Mouse (Mus musculus) midbrain, embryonic 15.5 days (tissue): ENCODE data around the gene Pcdh15. TPM values are rescaled to one million over a fixed set of nuclear protein-coding genes. Genes with fewer than 3 reads are reported as not detected.
A peak's percentile ranks its signal among the peaks of the same experiment; 100 is the strongest.

ENCODE experiments used
- ATAC-seq: fragments of 200-750 bp; cut with Nextera tagmentation; replicated peaks from 2 replicates; pipeline ENCODE4 v1.8.0; 2017; ENCODE audit warnings: moderate TSS enrichment
- H3K27ac ChIP-seq: fragments of 300-500 bp; sonication (generic); 2 replicates; pipeline ENCODE4 v1.5.1; 2015; ENCODE audit warnings: mild to moderate bottlenecking, inconsistent platforms
- H3K27me3 ChIP-seq: fragments of 300-500 bp; sonication (generic); replicated peaks from 2 replicates; pipeline ENCODE4 v1.6.1; 2015; ENCODE audit warnings: inconsistent platforms
- H3K36me3 ChIP-seq: fragments of 300-500 bp; sonication (generic); replicated peaks from 2 replicates; pipeline ENCODE4 v1.6.1; 2015; ENCODE audit warnings: inconsistent platforms
- H3K4me1 ChIP-seq: fragments of 300-500 bp; sonication (generic); 2 replicates; pipeline ENCODE4 v1.6.1; 2015; ENCODE audit warnings: inconsistent platforms
- H3K4me2 ChIP-seq: fragments of 300-500 bp; sonication (generic); 2 replicates; pipeline ENCODE4 v1.6.1; 2015; ENCODE audit warnings: inconsistent platforms, mild to moderate bottlenecking, moderate library complexity
- H3K4me3 ChIP-seq: fragments of 300-500 bp; sonication (generic); 2 replicates; pipeline ENCODE4 v1.5.1; 2015; ENCODE audit warnings: mild to moderate bottlenecking, inconsistent platforms
- H3K9ac ChIP-seq: fragments of 300-500 bp; sonication (generic); 2 replicates; pipeline ENCODE4 v1.6.1; 2015; ENCODE audit warnings: mild to moderate bottlenecking, inconsistent platforms
- H3K9me3 ChIP-seq: fragments of 300-500 bp; sonication (generic); 2 replicates; pipeline ENCODE4 v1.6.1; 2016; ENCODE audit warnings: inconsistent platforms
- WGBS: fragments of 180-500 bp; shearing (Covaris S2); methylation state at CpG from one replicate; pipeline ENCODE4 v1.1.7; 2015; ENCODE audit warnings: mixed read lengths; 5-methylcytosine and 5-hydroxymethylcytosine counted together
- polyA plus RNA-seq: library from polyadenylated mRNA; unstranded; fragments of >200 nt; fragmentation: Nextera tagmentation; extraction: Ambion mirVana; gene quantifications from 2 replicates; pipeline ENCODE4 v1.2.1, GENCODE M21; 2015

The Pcdh15 gene
- polyA plus RNA-seq, result 11.8 and 13.3 TPM in 2 replicates

DNA sequence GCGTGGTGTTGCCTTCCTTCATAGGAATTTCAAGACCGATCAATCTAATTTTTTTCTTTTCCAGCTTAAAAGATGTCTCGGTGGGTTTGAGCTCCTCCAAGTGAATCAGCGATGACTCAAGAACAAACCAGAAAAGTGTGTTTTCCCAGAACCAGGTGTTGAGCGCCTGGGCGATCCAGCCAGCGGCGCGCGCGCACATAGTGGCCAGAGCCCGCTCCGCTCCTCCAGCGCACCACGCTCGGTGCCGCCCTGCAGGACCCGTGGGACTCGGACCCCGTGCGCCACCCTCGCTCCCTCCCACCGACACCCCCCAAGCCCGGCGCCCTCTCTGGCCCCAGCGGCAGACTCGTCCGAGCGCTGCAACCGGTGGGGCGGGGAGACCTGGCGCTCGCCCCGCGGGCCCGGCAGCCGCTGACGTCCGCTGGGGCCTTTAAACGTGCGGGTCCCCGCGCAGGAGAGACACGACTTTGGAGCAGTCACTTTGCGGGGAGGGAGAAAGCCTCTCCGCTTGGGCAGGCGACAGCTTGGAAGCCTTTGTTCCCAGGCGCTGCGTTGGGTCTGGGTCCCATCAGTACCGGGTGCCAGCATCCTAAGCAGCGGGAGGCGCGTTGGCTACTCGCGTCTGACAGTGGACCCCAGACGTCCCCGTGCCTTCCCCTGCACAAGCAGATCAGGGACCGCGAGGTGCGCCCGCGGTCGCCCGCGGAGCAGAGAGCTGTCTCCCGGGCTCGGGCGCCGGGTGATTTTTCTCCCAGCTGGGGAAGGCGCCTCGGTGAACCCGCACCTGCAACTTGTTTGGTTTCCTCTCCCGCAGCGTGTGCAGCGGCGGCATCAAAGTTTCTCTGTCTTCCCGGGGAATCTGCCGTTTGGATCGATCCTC lies at the start of gene Pcdh15:
Pcdh15 (plus strand) TSS at position 377 of the 880 bp plus-strand sequence.
- H3K9me3 ChIP-seq, result no peaks in the 10 kb centered on the region
- peak within 1 kb of the TSS; percentile 81 for H3K27ac ChIP-seq
- peak; percentile 37 for ATAC-seq
- H3K4me1 ChIP-seq, result peaks cover 18% of the 10 kb centered on the region; the same call in 1 of the 2 replicates
- H3K4me3 ChIP-seq, result peak within 1 kb of the TSS; percentile 66
- no peaks in the 10 kb centered on the region for H3K36me3 ChIP-seq
- H3K27me3 ChIP-seq, result no peaks in the 10 kb centered on the region
- H3K9ac ChIP-seq, result peak within 1 kb of the TSS; percentile 76
- peak within 1 kb of the TSS; percentile 94 for H3K4me2 ChIP-seq
- WGBS, result under 1% methylated on average over 79 of the region's 79 CpGs

DNA sequence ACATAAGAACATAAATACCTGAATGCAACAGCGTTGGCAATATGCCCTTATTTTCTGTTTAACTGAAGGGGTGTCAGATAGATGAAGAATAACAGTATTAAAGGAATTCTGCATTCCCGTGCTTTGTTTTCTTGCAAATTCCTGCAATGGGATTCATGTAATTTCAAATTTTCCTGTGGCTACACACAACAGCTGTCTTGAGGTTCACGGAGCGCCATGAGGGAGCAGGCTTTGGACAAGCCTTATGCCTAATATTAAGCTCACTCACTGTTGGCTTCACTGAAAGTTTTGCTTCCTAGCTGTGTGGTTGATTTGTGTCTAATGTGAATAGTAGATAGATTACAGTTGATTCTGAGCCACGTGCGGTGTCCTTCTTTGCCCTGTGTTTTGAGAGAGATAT lies 47.1 kb upstream of the Pcdh15 start:
- Histone ChIP-seq H3K4me3 (no peak overlapping the region), H3K4me1 (no peaks in the 10 kb centered on the region), H3K4me2 (no peak overlapping the region), H3K9ac (no peak overlapping the region), H3K9me3 (no peaks in the 10 kb centered on the region), H3K36me3 (no peaks in the 10 kb centered on the region), H3K27me3 (no peaks in the 10 kb centered on the region), H3K27ac (no peak overlapping the region)
- WGBS, result 91% methylated on average over 6 of the region's 6 CpGs
- ATAC-seq, result no peak

DNA sequence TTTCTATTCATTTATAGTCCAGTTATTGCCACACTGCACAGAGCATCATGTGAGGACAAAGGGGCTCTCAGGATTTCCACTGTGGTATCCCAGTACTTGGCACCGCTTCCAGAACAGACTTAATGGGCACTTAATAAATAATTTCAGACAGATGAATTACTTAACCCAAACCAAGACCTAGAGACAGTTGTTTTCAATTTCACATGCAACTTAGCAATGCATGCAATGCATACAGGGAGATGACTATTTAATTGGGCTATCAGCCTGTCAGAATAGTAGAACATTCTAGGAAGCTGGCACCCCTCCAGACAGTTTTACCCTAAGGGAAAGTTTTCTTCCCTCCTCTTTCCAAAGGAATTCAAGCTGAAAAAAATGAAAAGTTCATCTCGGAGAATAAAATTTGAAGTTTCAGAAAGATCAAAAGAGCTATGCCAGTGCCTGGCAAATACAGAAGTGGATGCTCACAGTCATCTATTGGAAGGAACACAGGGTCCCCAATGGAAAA lies 39.4 kb upstream of the Pcdh15 start:
- Histone ChIP-seq H3K4me3 (no peak overlapping the region), H3K27me3 (no peaks in the 10 kb centered on the region), H3K36me3 (no peaks in the 10 kb centered on the region), H3K27ac (no peak overlapping the region), H3K9me3 (no peaks in the 10 kb centered on the region), H3K4me2 (no peak overlapping the region), H3K4me1 (no peaks in the 10 kb centered on the region), H3K9ac (no peak overlapping the region)
- ATAC-seq, result no peak
- 77% methylated on average over 2 of the region's 2 CpGs for WGBS

DNA sequence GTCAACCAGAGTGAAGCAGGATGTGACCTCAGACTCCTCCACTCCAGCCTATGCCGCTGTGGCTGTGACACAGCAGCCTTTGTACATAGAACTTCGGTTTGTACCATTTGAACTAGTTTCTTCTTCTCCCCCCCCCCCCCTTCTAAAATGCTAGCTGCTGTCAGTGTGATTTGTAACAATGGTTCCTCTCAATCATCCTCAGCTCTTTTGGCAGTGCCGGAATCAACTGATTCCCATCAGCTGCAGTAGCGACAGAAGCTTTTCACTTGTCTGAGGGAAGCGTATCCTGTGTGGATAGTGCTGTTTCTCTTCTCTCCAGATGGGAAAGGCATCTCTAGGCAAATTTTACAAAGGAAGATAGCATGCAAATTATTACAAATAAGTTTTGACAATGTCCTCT lies 12.4 kb upstream of the Pcdh15 start:
- Histone ChIP-seq H3K4me2 (no peak overlapping the region), H3K9ac (no peak overlapping the region), H3K4me1 (no peaks in the 10 kb centered on the region), H3K27me3 (no peaks in the 10 kb centered on the region), H3K27ac (no peak overlapping the region), H3K4me3 (no peak overlapping the region), H3K9me3 (no peaks in the 10 kb centered on the region), H3K36me3 (no peaks in the 10 kb centered on the region)
- 69% methylated on average over 5 of the region's 5 CpGs for WGBS
- no peak for ATAC-seq

DNA sequence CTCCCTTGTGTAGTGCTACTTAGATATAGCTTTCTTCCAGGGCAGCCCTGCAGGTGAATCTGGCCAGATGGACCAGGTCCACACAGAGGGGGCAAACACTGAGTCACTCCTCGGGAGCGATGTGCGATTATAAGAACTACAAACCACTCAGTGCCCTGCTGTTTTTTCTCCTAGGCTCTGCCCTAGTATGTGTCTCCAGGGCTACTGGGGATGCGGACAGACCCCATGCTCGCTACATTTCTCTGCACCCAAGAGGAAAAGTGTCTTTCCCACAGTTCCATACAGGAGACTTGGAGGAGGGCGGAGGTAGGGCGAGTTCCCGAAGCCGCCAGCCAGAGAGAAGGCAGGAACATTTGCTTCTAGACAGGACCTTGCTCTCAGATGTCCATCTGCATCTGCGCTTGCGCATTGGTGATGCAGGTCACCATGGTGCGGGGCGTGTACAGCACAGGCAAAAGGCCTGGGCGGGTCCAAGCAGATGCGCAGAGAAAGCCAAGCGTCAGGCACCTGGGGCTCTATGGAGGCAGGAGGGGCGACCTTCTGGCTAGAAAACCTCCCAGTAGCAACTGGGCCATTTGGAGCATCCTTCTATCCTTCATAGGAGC lies 2.5 kb upstream of the Pcdh15 start:
- peak; percentile 86 for ATAC-seq
- H3K27ac ChIP-seq, result peak overlapping the region; percentile 70

DNA sequence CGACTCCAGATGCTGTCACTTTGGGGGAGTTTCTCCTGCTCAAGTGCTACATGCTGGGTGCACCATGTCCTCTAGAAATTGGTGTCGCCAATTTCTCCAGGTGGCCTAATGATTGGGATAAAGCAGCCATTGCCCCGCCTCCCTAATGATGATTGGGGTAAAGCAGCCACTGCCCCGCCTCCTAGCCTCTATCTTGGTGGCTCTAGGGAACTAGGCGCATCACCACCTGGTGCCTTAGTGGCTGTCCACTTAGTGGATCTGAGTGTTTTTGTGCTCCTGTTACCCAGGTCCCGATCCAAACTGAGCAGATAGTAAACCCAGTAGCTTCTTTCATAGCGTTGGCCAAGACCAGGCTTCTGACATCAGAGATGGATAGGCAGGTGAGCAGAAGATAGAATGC lies 2.0 kb upstream of the Pcdh15 start:
- peak; percentile 68 for ATAC-seq
- peak overlapping the region; percentile 53 for H3K9ac ChIP-seq
- H3K4me3 ChIP-seq, result peak overlapping the region; percentile 51
- H3K4me2 ChIP-seq, result peak overlapping the region; percentile 94
- WGBS, result 2% methylated on average over 7 of the region's 7 CpGs
- no peaks in the 10 kb centered on the region for H3K27me3 ChIP-seq
- H3K4me1 ChIP-seq, result peaks cover 18% of the 10 kb centered on the region; the same call in 1 of the 2 replicates
- no peaks in the 10 kb centered on the region for H3K36me3 ChIP-seq
- no peaks in the 10 kb centered on the region for H3K9me3 ChIP-seq
- H3K27ac ChIP-seq, result peak overlapping the region; percentile 70

More for the DNA sequence above, 2.5 kb upstream of the Pcdh15 start:
- Histone ChIP-seq H3K36me3 (no peaks in the 10 kb centered on the region), H3K9me3 (no peaks in the 10 kb centered on the region), H3K27me3 (no peaks in the 10 kb centered on the region), H3K4me2 (peak overlapping the region; percentile 94), H3K4me3 (peak overlapping the region; percentile 51), H3K4me1 (peaks cover 18% of the 10 kb centered on the region; the same call in 1 of the 2 replicates), H3K9ac (peak overlapping the region; percentile 53)
- 0% methylated on average over 17 of the region's 17 CpGs for WGBS

DNA sequence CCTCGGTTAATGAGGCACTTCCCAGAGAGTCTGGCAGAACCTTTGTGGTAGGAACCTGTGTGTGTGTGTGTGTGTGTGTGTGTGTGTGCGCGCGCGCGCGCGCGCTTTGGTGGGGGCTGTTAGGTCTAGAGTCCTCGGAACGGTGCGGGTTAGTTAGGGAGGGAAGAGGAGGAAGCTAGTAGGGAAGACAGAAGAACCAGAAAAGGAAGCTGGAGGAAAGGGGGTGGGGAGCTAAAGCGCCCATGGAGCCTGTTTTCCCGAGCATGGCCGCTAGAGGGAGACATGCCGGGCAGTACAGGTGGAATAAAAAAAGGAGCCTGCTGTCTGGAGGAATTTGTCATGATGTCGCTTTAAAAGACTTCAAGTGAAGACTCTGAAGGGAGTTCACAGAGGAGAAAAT lies 1.2 kb upstream of the Pcdh15 start:
- Histone ChIP-seq H3K4me2 (peak overlapping the region; percentile 94), H3K4me3 (peak overlapping the region; percentile 34), H3K27ac (peak overlapping the region; percentile 46; the same call in 1 of the 2 replicates), H3K9me3 (no peaks in the 10 kb centered on the region), H3K9ac (no peak overlapping the region), H3K4me1 (peaks cover 18% of the 10 kb centered on the region; the same call in 1 of the 2 replicates), H3K27me3 (no peaks in the 10 kb centered on the region), H3K36me3 (no peaks in the 10 kb centered on the region)
- WGBS, result under 1% methylated on average over 17 of the region's 17 CpGs
- peak; percentile 27 for ATAC-seq

DNA sequence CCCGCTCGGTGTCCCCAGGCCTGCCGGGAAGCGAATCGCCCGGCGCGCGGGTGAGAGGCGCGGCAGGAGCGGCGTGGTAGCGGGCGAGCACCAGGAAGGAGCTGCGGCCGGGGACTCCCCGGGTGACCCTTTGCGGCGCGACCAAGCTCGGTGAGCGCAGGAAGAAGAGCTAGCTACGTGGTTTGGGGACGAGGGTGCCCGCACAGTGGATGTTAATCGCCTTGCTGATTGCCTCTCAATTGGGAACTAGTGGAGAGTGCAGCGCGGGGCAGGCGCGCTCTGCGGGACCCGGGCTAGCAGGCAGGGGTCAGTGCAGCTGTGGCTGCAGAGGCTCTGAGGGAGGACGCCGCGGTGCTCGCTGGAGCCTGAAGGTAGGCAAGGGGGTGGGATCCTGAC lies 702 bp downstream of the Pcdh15 start:
- H3K27ac ChIP-seq, result peak overlapping the region; percentile 81
- H3K36me3 ChIP-seq, result no peaks in the 10 kb centered on the region
- H3K4me2 ChIP-seq, result peak overlapping the region; percentile 94
- H3K9ac ChIP-seq, result peak overlapping the region; percentile 76
- H3K27me3 ChIP-seq, result no peaks in the 10 kb centered on the region
- H3K4me1 ChIP-seq, result peaks cover 18% of the 10 kb centered on the region; the same call in 1 of the 2 replicates
- no peaks in the 10 kb centered on the region for H3K9me3 ChIP-seq
- 0% methylated on average over 37 of the region's 37 CpGs for WGBS
- peak overlapping the region; percentile 66 for H3K4me3 ChIP-seq
- ATAC-seq, result peak; percentile 69

DNA sequence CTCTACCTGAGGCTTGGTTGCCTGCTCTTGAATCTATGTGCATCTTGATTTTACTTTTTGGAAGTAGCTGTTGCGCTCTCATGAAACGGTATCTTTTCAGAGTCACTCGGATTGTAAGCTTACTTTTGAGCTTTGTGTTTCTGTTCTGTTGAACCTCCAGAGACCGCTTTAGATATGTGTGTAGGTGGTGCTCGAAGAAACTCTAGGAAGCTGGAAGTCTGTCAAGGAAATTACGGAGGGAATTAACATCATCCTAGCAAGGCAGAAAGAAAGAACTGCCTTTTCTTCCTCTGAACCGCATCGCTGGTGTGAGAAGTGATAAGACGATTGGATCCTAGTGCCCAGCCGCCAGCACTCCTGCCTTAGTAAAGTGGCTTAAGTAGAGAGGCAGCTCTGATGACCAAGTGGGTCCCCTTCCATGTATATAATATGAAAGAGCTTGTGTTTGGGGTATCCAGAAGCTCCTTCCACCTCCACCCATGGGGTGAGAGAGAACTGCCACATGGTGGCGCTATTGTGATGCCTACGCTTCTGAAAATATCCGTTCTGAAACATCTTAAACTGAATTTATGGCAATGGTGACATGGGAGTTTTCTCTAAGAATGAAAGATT lies 4.3 kb downstream of the Pcdh15 start:
- no peaks in the 10 kb centered on the region for H3K36me3 ChIP-seq
- no peak for ATAC-seq
- no peak overlapping the region for H3K9ac ChIP-seq
- no peak overlapping the region for H3K27ac ChIP-seq
- 78% methylated on average over 13 of the region's 13 CpGs for WGBS
- H3K27me3 ChIP-seq, result no peaks in the 10 kb centered on the region
- no peak overlapping the region for H3K4me2 ChIP-seq
- H3K9me3 ChIP-seq, result no peaks in the 10 kb centered on the region
- peaks cover 9% of the 10 kb centered on the region; the same call in 1 of the 2 replicates for H3K4me1 ChIP-seq
- H3K4me3 ChIP-seq, result no peak overlapping the region

DNA sequence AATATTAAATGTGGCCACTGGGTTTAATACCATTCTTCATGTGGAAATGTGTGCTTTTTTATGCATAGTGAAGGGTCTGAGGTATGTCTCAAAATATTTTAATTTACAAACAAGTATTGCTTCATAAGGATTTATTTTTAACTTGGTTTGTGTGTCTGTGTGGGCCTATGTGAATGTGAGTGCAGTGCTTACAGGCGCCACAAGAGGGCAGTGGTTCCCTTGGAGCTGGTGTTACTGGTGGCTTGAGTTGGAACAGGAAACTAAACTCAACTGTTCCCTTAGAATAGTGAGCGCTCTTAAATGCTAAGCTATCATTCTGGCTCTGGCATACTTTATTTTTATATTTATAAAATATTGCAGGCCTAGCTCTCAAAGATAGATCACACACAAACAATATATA lies 6.8 kb downstream of the Pcdh15 start:
- Histone ChIP-seq H3K9ac (no peak overlapping the region), H3K9me3 (no peaks in the 10 kb centered on the region), H3K27ac (no peak overlapping the region), H3K27me3 (no peaks in the 10 kb centered on the region), H3K4me3 (no peak overlapping the region), H3K4me1 (no peaks in the 10 kb centered on the region), H3K36me3 (no peaks in the 10 kb centered on the region), H3K4me2 (no peak overlapping the region)
- ATAC-seq, result no peak
- 48% methylated on average over 2 of the region's 2 CpGs for WGBS

DNA sequence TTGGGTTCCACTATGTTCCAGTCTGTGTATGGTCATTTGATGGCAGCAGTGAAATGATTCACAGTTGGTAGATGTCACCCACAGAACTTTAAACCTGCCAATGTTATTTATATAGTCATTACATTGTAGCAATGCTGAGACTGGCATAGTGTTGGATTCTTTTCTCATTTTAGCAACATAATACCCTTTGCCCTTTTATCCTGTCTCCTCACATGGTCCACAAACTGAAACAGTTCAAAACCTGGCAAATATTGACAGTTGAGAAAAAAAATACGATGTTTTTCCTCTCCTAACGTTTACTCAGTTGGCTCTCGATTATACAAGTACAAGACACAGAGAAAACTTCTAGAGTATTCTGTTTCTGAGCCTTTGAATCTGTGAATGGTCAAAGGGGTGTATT lies 38.8 kb downstream of the Pcdh15 start:
- Histone ChIP-seq H3K4me2 (no peak overlapping the region), H3K36me3 (no peaks in the 10 kb centered on the region), H3K4me3 (no peak overlapping the region), H3K4me1 (no peaks in the 10 kb centered on the region), H3K9me3 (no peaks in the 10 kb centered on the region), H3K27ac (no peak overlapping the region), H3K27me3 (no peaks in the 10 kb centered on the region), H3K9ac (no peak overlapping the region)
- WGBS, result 79% methylated on average over 3 of the region's 3 CpGs
- no peak for ATAC-seq

DNA sequence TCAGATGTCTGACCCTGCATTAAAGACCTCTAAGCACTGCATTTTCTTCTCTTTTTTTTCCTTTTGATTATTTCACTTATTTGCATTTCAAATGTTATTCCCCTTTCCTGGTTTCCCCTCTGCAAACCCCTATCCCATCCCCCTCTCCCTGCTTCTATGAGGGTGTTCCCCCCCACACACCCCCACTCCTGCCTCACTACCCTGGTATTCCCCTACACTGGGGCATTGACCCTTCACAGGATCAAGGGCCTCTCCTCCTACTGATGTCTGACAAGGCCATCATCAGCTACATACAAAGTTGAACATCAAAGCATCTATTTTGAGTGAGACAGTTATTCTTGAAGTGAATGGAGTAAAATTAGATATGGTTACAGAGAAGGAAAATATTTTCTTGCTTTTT lies 48.4 kb downstream of the Pcdh15 start:
- H3K9ac ChIP-seq, result no peak overlapping the region
- H3K27ac ChIP-seq, result no peak overlapping the region
- no peak overlapping the region for H3K4me3 ChIP-seq
- H3K9me3 ChIP-seq, result no peaks in the 10 kb centered on the region
- H3K4me1 ChIP-seq, result no peaks in the 10 kb centered on the region
- no peaks in the 10 kb centered on the region for H3K27me3 ChIP-seq
- H3K4me2 ChIP-seq, result no peak overlapping the region
- no peak for ATAC-seq
- no peaks in the 10 kb centered on the region for H3K36me3 ChIP-seq
